Mouse (Mus musculus): ENCODE measurements around the gene Scap. TPM values are rescaled to one million over a fixed set of nuclear protein-coding genes. Genes with fewer than 3 reads are reported as not detected.
A peak's percentile ranks its signal among the peaks of the same experiment; 100 is the strongest.

Gene Scap
- total and polyA plus RNA-seq, 3 experiments: 24.7 to 48.9 (median 40.4) TPM

DNA sequence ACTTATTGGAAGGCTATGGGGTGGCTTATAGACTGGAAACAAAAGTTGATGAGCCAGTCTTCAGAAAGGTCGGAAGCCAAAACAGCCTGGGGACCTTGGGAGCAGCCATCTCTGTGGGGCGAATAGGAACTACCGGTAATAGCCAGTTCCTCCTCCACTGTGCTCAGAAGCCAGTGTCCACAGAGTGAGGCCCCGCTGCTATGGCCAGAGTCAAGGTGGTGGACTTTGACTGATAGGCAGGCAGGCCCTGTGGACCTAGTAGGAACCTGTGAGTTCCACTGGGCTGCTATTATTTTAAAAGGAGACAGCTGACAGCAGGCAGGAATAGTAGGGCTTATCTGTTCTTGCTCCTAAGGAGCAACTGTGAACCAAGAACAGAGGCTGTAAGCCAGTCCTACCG lies 17.5 kb downstream of the Scap start:
- dilution Hi-C loops (cut with MboI; ENCODE audit: extremely low pct_ligation_motif_present, extremely low pct_unique_long_range_greater_than_20kb, low sequenced_read_pairs): no loop called here
- DNase-seq (ENCODE audit: extremely low read depth): no peak

DNA sequence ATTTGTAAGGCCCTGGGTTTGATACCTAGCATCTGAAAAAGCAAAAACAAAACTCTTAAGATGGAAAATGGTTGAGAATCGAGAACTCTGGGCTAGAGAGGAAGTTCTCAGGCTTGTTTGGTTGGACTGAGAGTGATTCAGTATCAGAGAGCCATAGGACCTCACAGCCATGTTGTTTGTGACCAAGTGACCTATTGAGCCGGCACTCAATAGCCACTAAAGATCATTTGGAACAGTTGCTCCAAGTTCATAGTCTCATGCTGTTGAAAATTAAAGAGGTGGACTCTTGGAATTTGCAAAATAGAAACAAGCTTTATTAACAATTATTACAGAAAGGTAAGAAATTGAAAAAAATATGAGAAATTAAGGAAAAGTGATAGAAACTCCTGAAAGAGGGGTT lies 18.3 kb downstream of the Scap start:
- H3K27me3 ChIP-seq (replicated peaks): no peaks in the 10 kb centered on the region

More for the DNA sequence above, 17.5 kb downstream of the Scap start:
- Histone ChIP-seq H3K27me3 (replicated peaks) (no peaks in the 10 kb centered on the region), H3K9me3 (replicated peaks; ENCODE audit: low read length) (no peaks in the 10 kb centered on the region), H3K9ac (ENCODE audit: insufficient read depth, low read depth) (no peak overlapping the region), H3K4me3 (replicated peaks in 1 of 3; ENCODE audit: low read depth in 2 of 3, low read length in 2 of 3, poor library complexity in 1 of 3) (no peak overlapping the region), H3K27ac (ENCODE audit: insufficient read depth, low read depth) (no peak overlapping the region), H3K4me2 (ENCODE audit: insufficient read depth, low read depth, poor library complexity, severe bottlenecking) (no peak overlapping the region), H3K79me2 (replicated peaks; ENCODE audit: control insufficient read depth, extremely low read depth, insufficient read depth, poor library complexity, severe bottlenecking) (0 out of 2 replicates have a peak, but pooled peaks cover 3% of the 10 kb centered on the region), H3K36me3 (replicated peaks in 1 of 2; ENCODE audit: control insufficient read depth in 1 of 2, insufficient read depth in 1 of 2, low read length in 1 of 2) (peaks cover 0 to 26% of the 10 kb centered on the region in 2 experiments), H3K4me1 (ENCODE audit: control insufficient read depth in 1 of 2, insufficient read depth in 2 of 2) (peaks cover 11 to 58% of the 10 kb centered on the region in 2 experiments; a peak in 3 of 4 replicates)
- in situ Hi-C loops (cut with MboI; ENCODE audit: low pct_ligation_motif_present, low pct_unique_long_range_greater_than_20kb, low sequenced_read_pairs): no loop called here
- no peak for TF ChIP-seq UBTF (IDR thresholded peaks at IDR 0.05; ENCODE audit: low read depth, low read length)
- TF ChIP-seq TBP (conservative IDR thresholded peaks at IDR 0.05; ENCODE audit: low read depth, low read length): no peak

DNA sequence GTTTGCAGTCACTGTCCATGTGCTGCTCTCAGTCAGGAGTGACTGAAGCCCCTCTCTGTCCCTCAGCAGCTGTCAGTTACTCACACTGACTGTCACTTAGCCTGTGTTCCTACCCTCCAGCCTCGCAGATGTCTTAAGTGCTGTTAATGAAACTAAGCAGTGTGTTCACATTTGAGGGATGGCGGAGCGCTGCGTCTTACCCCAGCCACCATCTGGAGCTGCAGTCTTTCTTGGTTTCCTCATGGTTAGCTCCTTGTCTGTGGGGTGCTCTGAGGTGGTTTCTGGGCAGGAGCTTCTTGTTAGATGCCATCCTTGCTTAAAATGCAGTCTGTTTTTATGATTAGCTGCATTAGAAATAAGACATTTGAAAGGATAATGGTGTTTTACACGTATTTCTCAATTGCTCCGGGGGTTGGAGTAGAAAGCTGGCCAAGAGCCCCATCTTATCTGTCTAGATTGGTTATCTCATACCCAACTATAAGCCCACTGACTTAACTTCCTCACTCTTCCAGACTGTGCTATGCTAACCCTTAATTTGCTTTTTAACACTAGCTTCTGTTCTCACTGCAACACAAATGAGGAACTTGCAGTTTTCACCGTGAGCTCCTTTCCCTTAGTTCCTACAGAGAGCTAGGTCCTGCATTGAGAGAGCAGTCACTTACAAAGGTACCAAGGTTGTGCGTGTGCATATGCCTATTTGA lies 19.0 kb downstream of the Scap start:
- in situ Hi-C loops (cut with MboI; ENCODE audit: low pct_ligation_motif_present, low pct_unique_long_range_greater_than_20kb, low sequenced_read_pairs): no loop called here
- H3K4me3 ChIP-seq (replicated peaks in 1 of 3; ENCODE audit: low read depth in 2 of 3, low read length in 2 of 3, poor library complexity in 1 of 3): no peak overlapping the region
- no peaks in the 10 kb centered on the region for H3K27me3 ChIP-seq (replicated peaks)
- peaks cover 0 to 30% of the 10 kb centered on the region in 2 experiments for H3K36me3 ChIP-seq (replicated peaks in 1 of 2; ENCODE audit: control insufficient read depth in 1 of 2, insufficient read depth in 1 of 2, low read length in 1 of 2)
- no peak overlapping the region for H3K4me2 ChIP-seq (ENCODE audit: insufficient read depth, low read depth, poor library complexity, severe bottlenecking)
- dilution Hi-C loops (cut with MboI; ENCODE audit: extremely low pct_ligation_motif_present, extremely low pct_unique_long_range_greater_than_20kb, low sequenced_read_pairs): no loop called here
- no peaks in the 10 kb centered on the region for H3K9me3 ChIP-seq (replicated peaks; ENCODE audit: low read length)
- peak; percentile 24 for DNase-seq (ENCODE audit: extremely low read depth)
- 0 out of 2 replicates have a peak, but pooled peaks cover 3% of the 10 kb centered on the region for H3K79me2 ChIP-seq (replicated peaks; ENCODE audit: control insufficient read depth, extremely low read depth, insufficient read depth, poor library complexity, severe bottlenecking)
- H3K4me1 ChIP-seq (ENCODE audit: control insufficient read depth in 1 of 2, insufficient read depth in 2 of 2): peaks cover 11 to 73% of the 10 kb centered on the region in 2 experiments; a peak in 3 of 4 replicates
- H3K9ac ChIP-seq (ENCODE audit: insufficient read depth, low read depth): no peak overlapping the region
- H3K27ac ChIP-seq (ENCODE audit: insufficient read depth, low read depth): no peak overlapping the region
- no peak for TF ChIP-seq SIN3A (IDR thresholded peaks at IDR 0.05; ENCODE audit: low read length)
- no peak for TF ChIP-seq ZC3H11A (IDR thresholded peaks at IDR 0.05; ENCODE audit: low read depth, low read length)
- no peak for TF ChIP-seq MXI1 (IDR thresholded peaks at IDR 0.05; ENCODE audit: low read depth, low read length)
- TF ChIP-seq NELFE (IDR thresholded peaks at IDR 0.05; ENCODE audit: low read depth, low read length): no peak
- no peak for TF ChIP-seq GABPA (IDR thresholded peaks at IDR 0.05; ENCODE audit: insufficient replicate concordance, low read depth, low read length)
- TF ChIP-seq SMC3 (IDR thresholded peaks at IDR 0.05; ENCODE audit: low read depth, low read length): no peak
- TF ChIP-seq ZMIZ1 (IDR thresholded peaks at IDR 0.05; ENCODE audit: low read depth, low read length): no peak
- TF ChIP-seq NRF1 (IDR thresholded peaks at IDR 0.05; ENCODE audit: low read depth, low read length): no peak
- no peak for TF ChIP-seq CTCF (conservative IDR thresholded peaks at IDR 0.05 in 1 of 2, IDR thresholded peaks at IDR 0.05 in 1 of 2; ENCODE audit: low read depth in 2 of 2, low read length in 2 of 2)
- TF ChIP-seq CHD2 (IDR thresholded peaks at IDR 0.05; ENCODE audit: low read length): no peak
- TF ChIP-seq POLR2AphosphoS2 (IDR thresholded peaks at IDR 0.05; ENCODE audit: low read depth, low read length): no peak
- no peak for TF ChIP-seq USF1 (IDR thresholded peaks at IDR 0.05; ENCODE audit: low read depth, low read length)
- no peak for TF ChIP-seq JUND (conservative IDR thresholded peaks at IDR 0.05; ENCODE audit: low read depth, low read length)
- no peak for TF ChIP-seq ZKSCAN1 (IDR thresholded peaks at IDR 0.05; ENCODE audit: borderline replicate concordance, low read depth, low read length)
- no peak for TF ChIP-seq ZNF384 (IDR thresholded peaks at IDR 0.05; ENCODE audit: low read depth, low read length)
- no peak; the same call in 1 of the 2 replicates for TF ChIP-seq EP300 (IDR thresholded peaks at IDR 0.05; ENCODE audit: low read length)
- no peak for TF ChIP-seq ETS1 (conservative IDR thresholded peaks at IDR 0.05; ENCODE audit: low read depth, low read length)
- no peak for TF ChIP-seq RCOR1 (conservative IDR thresholded peaks at IDR 0.05; ENCODE audit: low read depth, low read length)

More for the DNA sequence above, 18.3 kb downstream of the Scap start:
- H3K79me2 ChIP-seq (replicated peaks; ENCODE audit: control insufficient read depth, extremely low read depth, insufficient read depth, poor library complexity, severe bottlenecking): 0 out of 2 replicates have a peak, but pooled peaks cover 3% of the 10 kb centered on the region
- no peaks in the 10 kb centered on the region for H3K9me3 ChIP-seq (replicated peaks; ENCODE audit: low read length)
- TF ChIP-seq CHD2 (IDR thresholded peaks at IDR 0.05; ENCODE audit: low read length) (no peak), ETS1 (conservative IDR thresholded peaks at IDR 0.05; ENCODE audit: low read depth, low read length) (no peak), EP300 (IDR thresholded peaks at IDR 0.05; ENCODE audit: low read length) (no peak), RAD21 (IDR thresholded peaks at IDR 0.05; ENCODE audit: low read depth, low read length) (no peak), RCOR1 (conservative IDR thresholded peaks at IDR 0.05; ENCODE audit: low read depth, low read length) (no peak), ZKSCAN1 (IDR thresholded peaks at IDR 0.05; ENCODE audit: borderline replicate concordance, low read depth, low read length) (no peak), ZC3H11A (IDR thresholded peaks at IDR 0.05; ENCODE audit: low read depth, low read length) (no peak), SMC3 (IDR thresholded peaks at IDR 0.05; ENCODE audit: low read depth, low read length) (no peak), PAX5 (IDR thresholded peaks at IDR 0.05; ENCODE audit: low read length) (no peak), HCFC1 (IDR thresholded peaks at IDR 0.05; ENCODE audit: low read depth, low read length) (no peak), KAT2A (IDR thresholded peaks at IDR 0.05; ENCODE audit: insufficient replicate concordance, low read length) (no peak), JUN (IDR thresholded peaks at IDR 0.05; ENCODE audit: insufficient read depth, low read depth, low read length) (no peak), NELFE (IDR thresholded peaks at IDR 0.05; ENCODE audit: low read depth, low read length) (no peak), ELF1 (IDR thresholded peaks at IDR 0.05; ENCODE audit: low read depth, low read length) (no peak)
- in situ Hi-C loops (cut with MboI; ENCODE audit: low pct_ligation_motif_present, low pct_unique_long_range_greater_than_20kb, low sequenced_read_pairs) (no loop called here), dilution Hi-C loops (cut with MboI; ENCODE audit: extremely low pct_ligation_motif_present, extremely low pct_unique_long_range_greater_than_20kb, low sequenced_read_pairs) (no loop called here)
- peaks cover 0 to 32% of the 10 kb centered on the region in 2 experiments for H3K36me3 ChIP-seq (replicated peaks in 1 of 2; ENCODE audit: control insufficient read depth in 1 of 2, insufficient read depth in 1 of 2, low read length in 1 of 2)
- H3K4me3 ChIP-seq (replicated peaks in 1 of 3; ENCODE audit: low read depth in 2 of 3, low read length in 2 of 3, poor library complexity in 1 of 3): no peak overlapping the region
- H3K9ac ChIP-seq (ENCODE audit: insufficient read depth, low read depth): no peak overlapping the region
- H3K27ac ChIP-seq (ENCODE audit: insufficient read depth, low read depth): no peak overlapping the region
- H3K4me2 ChIP-seq (ENCODE audit: insufficient read depth, low read depth, poor library complexity, severe bottlenecking): no peak overlapping the region
- DNase-seq (ENCODE audit: extremely low read depth): no peak
- peaks cover 11 to 65% of the 10 kb centered on the region in 2 experiments; a peak in 3 of 4 replicates for H3K4me1 ChIP-seq (ENCODE audit: control insufficient read depth in 1 of 2, insufficient read depth in 2 of 2)
